In genomic region chr6:124745490-124746295, GRCm38 (mm10) we compare ENCODE assay signal across 8 mouse cellular contexts. TPM values are rescaled to one million over a fixed set of nuclear protein-coding genes. Genes with fewer than 3 reads are reported as not detected.
A peak's percentile ranks its signal among the peaks of the same experiment; 100 is the strongest.
DNase-seq lines count a peak whose midpoint lies in the region; ATAC-seq lines count a peak whose summit lies in the region.

No protein-coding gene starts in this region.

- H3K4me3 ChIP-seq in hindbrain, embryonic 15.5 days = peak overlapping the region; percentile 44

- peak overlapping the region; percentile 90 for H3K27ac ChIP-seq in hindbrain, embryonic 15.5 days (replicated peaks)

- under 1% methylated on average over 85 of the region's 85 CpGs for WGBS in hindbrain, embryonic 15.5 days

- H3K36me3 ChIP-seq in hindbrain, embryonic 15.5 days = peaks cover 48% of the 10 kb centered on the region

- H3K4me1 ChIP-seq in hindbrain, embryonic 15.5 days (replicated peaks) = peaks cover 28% of the 10 kb centered on the region

- peak overlapping the region; percentile 93 for H3K4me2 ChIP-seq in hindbrain, embryonic 15.5 days

- ATAC-seq in hindbrain, embryonic 15.5 days (ENCODE audit: low FRiP score, low read depth) = peak; percentile 85

- H3K9ac ChIP-seq in hindbrain, embryonic 15.5 days = peak overlapping the region; percentile 63

- H3K9me3 ChIP-seq in hindbrain, embryonic 15.5 days = no peaks in the 10 kb centered on the region

- no peaks in the 10 kb centered on the region for H3K27me3 ChIP-seq in hindbrain, embryonic 15.5 days

- peak; percentile 93 for DNase-seq in T-cell, adult 2 months (ENCODE audit: low spot score)
- DNase-seq in cerebellum, postnatal 36 days = peak; percentile 95
- DNase-seq in frontal cortex, postnatal 36 days (ENCODE audit: low spot score in 2 of 2) = peak; percentile 92 to 96
- peak; percentile 92 to 93 for DNase-seq in layer of hippocampus, postnatal 36 days
- peak; percentile 94 for DNase-seq in lung, postnatal 36 days
- DNase-seq in retina, embryonic 14.5 days (ENCODE audit: low spot score) = peak; percentile 96
- DNase-seq in thymus, postnatal 36 days = peak; percentile 94 to 95

RNA-seq across cellular contexts. Expression of gene Grcc10, which starts 4.5 kb away (rescaled TPM):
- 626 and 628 TPM in 2 replicates for polyA plus RNA-seq in hindbrain, embryonic 15.5 days (2015; fragmentation: Nextera tagmentation; extraction: Ambion mirVana)
- 100 to 1,000 TPM; 337 to 366 TPM for total RNA-seq in layer of hippocampus, postnatal 36 days (2021)

RNA-seq across cellular contexts. Expression of gene Ptpn6, which starts 7.2 kb away (rescaled TPM):
- 3.7 and 6.6 TPM in 2 replicates for polyA plus RNA-seq in hindbrain, embryonic 15.5 days (2015; fragmentation: Nextera tagmentation; extraction: Ambion mirVana)
- total RNA-seq in layer of hippocampus, postnatal 36 days (2021) = 1 to 10 TPM; 2.9 to 3.0 TPM

RNA-seq across cellular contexts. Expression of gene Gm45234, which starts 10.1 kb away (rescaled TPM):
- polyA plus RNA-seq in hindbrain, embryonic 15.5 days (2015; fragmentation: Nextera tagmentation; extraction: Ambion mirVana) = not detected in 2 replicates
- total RNA-seq in layer of hippocampus, postnatal 36 days (2021) = not detected

RNA-seq across cellular contexts. Expression of gene Atn1, which starts 10.6 kb away (rescaled TPM):
- polyA plus RNA-seq in hindbrain, embryonic 15.5 days (2015; fragmentation: Nextera tagmentation; extraction: Ambion mirVana) = 26.8 and 30.4 TPM in 2 replicates
- 100 to 1,000 TPM; 139 to 170 TPM for total RNA-seq in layer of hippocampus, postnatal 36 days (2021)

RNA-seq across cellular contexts. Expression of gene Eno2, which starts 23.8 kb away (rescaled TPM):
- polyA plus RNA-seq in hindbrain, embryonic 15.5 days (2015; fragmentation: Nextera tagmentation; extraction: Ambion mirVana) = 141 and 144 TPM in 2 replicates
- 1,000 to 10,000 TPM in 1 of 2 experiments, 100 to 1,000 TPM in 1; 956 to 1,045 TPM for total RNA-seq in layer of hippocampus, postnatal 36 days (2021)

Comparison
In these comparisons a context has a peak if more than half of its experiments do, and no peak if none do; other contexts are left out.
1. Peak in every context shown above with its lines: DNase-seq, ATAC-seq, H3K4me3 ChIP-seq and H3K27ac ChIP-seq.